Mouse (Mus musculus) hindbrain, embryonic 16.5 days (tissue): Measurements from ENCODE around the gene Lgals4. TPM values are rescaled to one million over a fixed set of nuclear protein-coding genes. Genes with fewer than 3 reads are reported as not detected.

Experiments used
- ATAC-seq: fragments of 200-750 bp; cut with Nextera tagmentation; 2 replicates; pipeline ENCODE4 v1.8.0; 2017; ENCODE audit warnings: moderate TSS enrichment, moderate library complexity
- H3K27ac ChIP-seq: fragments of 300-500 bp; sonication (generic); 2 replicates; pipeline ENCODE4 v1.5.1; 2014; ENCODE audit warnings: low read depth, mild to moderate bottlenecking, control low read depth, low read length, moderate library complexity
- H3K27me3 ChIP-seq: fragments of 300-500 bp; sonication (generic); replicated peaks from 2 replicates; pipeline ENCODE4 v1.6.1; 2014; ENCODE audit warnings: low read length; ENCODE audit not compliant: control insufficient read depth, insufficient read depth
- H3K36me3 ChIP-seq: fragments of 300-500 bp; sonication (generic); 2 replicates; pipeline ENCODE4 v1.6.1; 2014; ENCODE audit warnings: mild to moderate bottlenecking, low read length, moderate library complexity, mixed read lengths; ENCODE audit not compliant: control insufficient read depth, insufficient read depth
- H3K4me1 ChIP-seq: fragments of 300-500 bp; sonication (generic); 2 replicates; pipeline ENCODE4 v1.6.1; 2014; ENCODE audit warnings: low read depth, low read length; ENCODE audit not compliant: control insufficient read depth, insufficient read depth
- H3K4me2 ChIP-seq: fragments of 300-500 bp; sonication (generic); 2 replicates; pipeline ENCODE4 v1.6.1; 2014; ENCODE audit warnings: mild to moderate bottlenecking, low read length, control low read depth, moderate library complexity
- H3K4me3 ChIP-seq: fragments of 300-500 bp; sonication (generic); 2 replicates; pipeline ENCODE4 v1.5.1; 2014; ENCODE audit warnings: mild to moderate bottlenecking, low read length, control low read depth, moderate library complexity
- H3K9ac ChIP-seq: fragments of 300-500 bp; sonication (generic); 2 replicates; pipeline ENCODE4 v1.6.1; 2014; ENCODE audit warnings: low read depth, mild to moderate bottlenecking, control low read depth, low read length, moderate library complexity
- H3K9me3 ChIP-seq: fragments of 300-500 bp; sonication (generic); 2 replicates; pipeline ENCODE4 v1.6.1; 2014; ENCODE audit warnings: mild to moderate bottlenecking, low read length, moderate library complexity; ENCODE audit not compliant: control insufficient read depth
- WGBS: fragments of 180-500 bp; shearing (Covaris S2); extraction: QIAGEN DNeasy Blood & Tissue Kit; methylation state at CpG from one replicate; pipeline ENCODE4 v1.1.7; 2014; 5-methylcytosine and 5-hydroxymethylcytosine counted together
- polyA plus RNA-seq: library from polyadenylated mRNA; unstranded; fragments of >200 nt; fragmentation: Nextera tagmentation; extraction: Ambion mirVana; gene quantifications from 2 replicates; pipeline ENCODE4 v1.2.1, GENCODE M21; 2015

Gene Lgals4
- polyA plus RNA-seq, 1 experiment from 2014 or later, result 5.3 TPM

DNA sequence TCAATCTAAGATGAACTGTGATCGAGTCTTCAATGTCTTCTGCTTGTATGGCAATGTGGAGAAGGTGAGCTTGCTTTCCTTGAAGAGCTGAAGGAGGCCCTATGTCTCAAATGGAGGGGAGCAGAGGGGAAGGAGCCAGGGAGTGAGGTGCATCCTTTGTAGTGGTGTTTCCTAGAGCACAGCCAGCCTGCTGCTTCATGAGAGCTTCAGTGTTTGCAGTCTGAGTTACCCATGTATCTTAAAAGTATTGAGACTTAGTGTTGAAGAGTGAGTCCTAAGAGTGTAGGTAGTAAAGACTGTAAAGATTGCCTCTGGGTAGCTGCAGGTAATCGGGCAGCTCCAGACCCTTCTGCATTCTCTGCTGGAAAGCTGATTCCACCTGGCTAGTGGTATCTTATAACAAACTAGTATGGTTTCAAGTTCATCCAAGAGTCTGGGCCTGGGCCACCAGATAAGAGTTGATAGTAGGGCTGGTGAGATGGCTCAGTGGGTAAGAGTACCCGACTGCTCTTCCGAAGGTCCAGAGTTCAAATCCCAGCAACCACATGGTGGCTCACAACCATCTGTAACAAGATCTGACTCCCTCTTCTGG is 14.7 kb upstream of the Lgals4 start:
- 85% methylated on average over 4 of the region's 4 CpGs for WGBS
- no peak overlapping the region for H3K27ac ChIP-seq
- H3K9ac ChIP-seq, result no peak overlapping the region

DNA sequence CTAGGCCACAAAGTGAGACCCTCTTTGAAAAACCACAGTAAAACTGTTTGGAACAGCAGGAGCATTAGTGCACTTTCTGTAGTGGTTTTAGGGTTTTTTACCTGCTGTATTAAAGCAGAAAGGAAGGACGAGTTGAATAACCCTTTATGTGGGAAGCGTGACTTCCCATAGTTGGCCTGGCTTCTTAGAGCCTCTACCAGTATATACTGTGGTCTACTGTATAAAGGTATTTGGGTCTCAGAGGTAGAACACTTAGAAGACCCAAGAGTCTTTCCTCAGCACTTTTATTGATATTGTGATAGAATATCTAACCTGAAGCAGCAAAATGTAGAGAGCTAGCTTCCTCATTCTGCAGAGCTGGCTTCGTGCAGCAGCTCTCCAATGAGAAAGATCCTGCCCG is 14.1 kb upstream of the Lgals4 start:
- H3K4me1 ChIP-seq, result peaks cover 15% of the 10 kb centered on the region
- no peak overlapping the region for H3K4me2 ChIP-seq
- no peak overlapping the region for H3K4me3 ChIP-seq
- H3K9ac ChIP-seq, result no peak overlapping the region
- peaks cover 71% of the 10 kb centered on the region for H3K36me3 ChIP-seq
- 66% methylated on average over 4 of the region's 4 CpGs for WGBS
- no peaks in the 10 kb centered on the region for H3K9me3 ChIP-seq
- no peaks in the 10 kb centered on the region for H3K27me3 ChIP-seq
- no peak for ATAC-seq
- no peak overlapping the region for H3K27ac ChIP-seq

More for the DNA sequence above, 14.7 kb upstream of the Lgals4 start:
- H3K4me1 ChIP-seq, result peaks cover 12% of the 10 kb centered on the region
- H3K4me3 ChIP-seq, result no peak overlapping the region
- H3K4me2 ChIP-seq, result no peak overlapping the region
- H3K36me3 ChIP-seq, result peaks cover 76% of the 10 kb centered on the region
- H3K27me3 ChIP-seq, result no peaks in the 10 kb centered on the region
- H3K9me3 ChIP-seq, result no peaks in the 10 kb centered on the region
- ATAC-seq, result no peak

DNA sequence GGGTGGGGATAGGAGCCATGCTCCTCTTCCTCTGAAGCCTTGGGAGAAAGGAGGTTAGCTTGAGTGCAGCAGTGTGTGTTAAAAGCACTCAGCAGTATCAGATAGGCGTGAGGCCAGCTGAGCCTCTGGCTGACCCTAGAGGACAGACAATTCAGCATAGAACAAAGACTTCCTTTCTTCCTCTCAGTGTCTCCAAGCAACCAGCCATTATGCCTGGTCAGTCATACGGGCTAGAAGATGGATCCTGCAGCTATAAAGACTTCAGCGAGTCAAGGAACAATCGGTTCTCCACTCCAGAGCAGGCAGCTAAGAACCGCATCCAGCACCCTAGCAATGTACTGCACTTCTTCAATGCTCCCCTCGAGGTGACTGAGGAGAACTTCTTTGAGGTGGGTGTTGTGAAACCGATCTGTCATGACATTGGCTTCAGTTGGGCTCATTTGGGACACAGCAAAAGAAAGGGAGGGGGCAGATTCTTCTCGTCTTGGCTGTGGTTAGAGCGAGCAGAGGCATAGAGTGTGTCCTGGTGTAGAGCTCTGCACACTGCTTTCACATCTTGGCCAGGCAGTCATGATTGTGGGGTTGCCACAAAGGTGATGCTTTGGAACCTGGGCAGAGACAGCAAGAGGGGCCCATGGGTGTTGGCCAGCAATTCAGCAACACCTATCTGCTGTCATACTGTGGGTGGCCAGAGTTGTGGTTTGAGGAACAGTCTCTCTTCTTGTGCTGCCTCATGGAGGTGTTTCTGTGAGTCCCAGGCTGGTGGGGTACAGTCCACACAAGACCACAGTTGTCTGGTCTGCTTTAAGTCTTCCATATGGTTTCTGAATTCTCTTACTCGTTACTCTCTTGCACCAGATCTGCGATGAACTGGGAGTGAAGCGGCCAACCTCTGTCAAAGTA is 13.0 kb upstream of the Lgals4 start:
- H3K36me3 ChIP-seq, result peaks cover 60% of the 10 kb centered on the region
- ATAC-seq, result no peak; the same call in 1 of the 2 replicates

DNA sequence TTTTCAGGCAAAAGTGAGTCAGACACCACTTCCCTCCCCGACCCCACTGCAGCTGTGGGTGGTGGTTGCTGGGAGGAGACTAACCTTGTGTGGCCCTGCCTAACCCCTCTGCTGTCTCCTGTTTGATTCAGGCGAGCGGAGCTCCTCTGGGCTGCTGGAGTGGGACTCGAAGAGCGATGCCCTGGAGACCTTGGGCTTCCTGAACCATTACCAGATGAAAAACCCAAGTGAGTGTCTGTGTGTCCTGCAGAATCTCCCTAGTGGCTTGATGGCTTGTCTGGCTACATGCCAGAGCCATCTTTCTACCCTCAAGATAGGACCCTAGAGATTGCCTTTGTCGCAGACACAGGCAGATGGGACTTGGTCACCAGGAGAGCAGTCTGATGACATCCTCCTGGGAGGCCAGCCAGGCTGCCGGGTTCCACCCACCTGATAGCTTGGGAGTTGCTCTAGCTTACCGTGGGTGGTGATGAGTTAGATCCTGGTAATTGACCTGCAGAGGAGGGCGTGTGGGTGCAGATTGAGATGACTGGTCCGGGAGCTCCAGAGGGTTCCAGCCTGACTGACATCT is 12.3 kb upstream of the Lgals4 start:
- peaks cover 23% of the 10 kb centered on the region for H3K4me1 ChIP-seq
- H3K4me2 ChIP-seq, result no peak overlapping the region
- ATAC-seq, result no peak
- no peaks in the 10 kb centered on the region for H3K9me3 ChIP-seq
- peaks cover 53% of the 10 kb centered on the region for H3K36me3 ChIP-seq
- 50% methylated on average over 10 of the region's 10 CpGs for WGBS
- no peak overlapping the region for H3K9ac ChIP-seq
- no peaks in the 10 kb centered on the region for H3K27me3 ChIP-seq
- no peak overlapping the region for H3K4me3 ChIP-seq
- H3K27ac ChIP-seq, result no peak overlapping the region

More for the DNA sequence above, 13.0 kb upstream of the Lgals4 start:
- WGBS, result 36% methylated on average over 12 of the region's 12 CpGs
- no peak overlapping the region for H3K4me2 ChIP-seq
- no peak overlapping the region for H3K27ac ChIP-seq
- no peaks in the 10 kb centered on the region for H3K27me3 ChIP-seq
- no peak overlapping the region for H3K9ac ChIP-seq
- H3K4me1 ChIP-seq, result peaks cover 18% of the 10 kb centered on the region
- no peaks in the 10 kb centered on the region for H3K9me3 ChIP-seq
- H3K4me3 ChIP-seq, result no peak overlapping the region

DNA sequence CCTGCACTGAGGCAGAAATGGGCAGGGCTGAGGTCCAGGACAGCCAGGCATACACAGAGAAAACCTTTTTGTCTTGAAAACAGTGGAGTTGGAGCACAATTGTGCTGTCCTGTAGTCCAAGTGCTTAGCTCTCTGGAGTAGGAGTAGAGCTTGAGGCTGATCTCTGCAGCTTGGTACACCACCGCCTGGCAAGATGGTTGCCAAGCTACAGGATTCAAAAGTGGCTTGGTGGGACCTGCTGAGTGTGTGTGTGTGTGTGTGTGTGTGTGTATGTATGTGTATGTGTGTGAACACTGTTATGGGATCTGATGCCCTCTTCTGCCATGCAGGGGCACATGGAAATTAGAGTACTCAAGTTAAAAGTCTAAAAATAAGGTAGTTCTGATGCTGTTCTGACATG is 11.1 kb upstream of the Lgals4 start:
- Histone ChIP-seq H3K4me1 (peaks cover 18% of the 10 kb centered on the region), H3K4me2 (no peak overlapping the region), H3K9ac (no peak overlapping the region), H3K4me3 (no peak overlapping the region), H3K36me3 (peaks cover 46% of the 10 kb centered on the region), H3K9me3 (no peaks in the 10 kb centered on the region), H3K27ac (no peak overlapping the region), H3K27me3 (no peaks in the 10 kb centered on the region)
- ATAC-seq, result no peak
- WGBS, result 64% methylated on average over 1 of the region's 1 CpGs

DNA sequence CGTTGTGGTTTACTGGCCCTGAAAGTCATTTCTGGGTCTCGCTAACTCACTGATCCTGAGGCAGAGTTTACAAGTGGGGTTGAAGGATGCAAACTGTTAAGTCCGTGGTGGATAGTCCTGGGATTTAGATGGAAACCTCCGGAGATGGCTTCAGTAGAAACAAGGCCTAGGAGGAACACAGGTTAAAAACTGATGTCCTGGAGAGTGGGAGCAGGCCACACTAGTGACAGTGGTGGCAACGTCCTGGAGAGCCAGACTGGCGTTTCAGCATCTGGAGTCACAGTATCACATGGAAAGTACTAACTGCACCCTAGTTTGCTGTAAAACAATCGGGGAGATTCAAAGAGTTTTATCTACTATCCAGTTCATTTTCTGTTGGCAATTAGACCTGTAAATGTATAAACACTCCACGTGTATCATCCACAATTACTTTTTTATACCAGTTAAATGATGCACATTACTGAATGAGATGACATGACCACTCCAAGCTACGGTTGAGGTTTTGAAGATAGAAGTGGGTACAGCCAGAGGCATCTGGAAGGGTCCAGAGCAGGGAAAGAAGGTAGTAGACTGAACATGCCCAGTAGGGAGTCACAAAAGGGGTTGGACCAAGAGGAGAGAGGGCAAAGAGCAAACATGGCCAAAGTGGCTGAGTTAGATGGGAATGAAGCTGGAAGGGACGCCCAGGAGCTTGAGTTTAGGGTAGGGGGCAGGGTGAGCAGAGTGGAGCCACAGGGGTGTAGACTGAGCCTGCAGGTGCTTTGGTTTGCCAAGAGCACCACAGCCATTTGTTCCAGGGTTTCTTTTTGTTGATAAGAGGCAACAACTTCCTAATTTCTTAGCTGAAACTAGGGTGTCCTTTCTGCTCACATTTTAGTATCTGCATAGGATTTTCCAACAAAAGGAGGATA is 10.4 kb upstream of the Lgals4 start:
- Histone ChIP-seq H3K9me3 (no peaks in the 10 kb centered on the region), H3K27ac (peak overlapping the region; percentile 44; the same call in 1 of the 2 replicates), H3K4me3 (no peak overlapping the region), H3K27me3 (no peaks in the 10 kb centered on the region), H3K36me3 (peaks cover 40% of the 10 kb centered on the region), H3K4me1 (peaks cover 18% of the 10 kb centered on the region), H3K4me2 (no peak overlapping the region), H3K9ac (no peak overlapping the region)
- 54% methylated on average over 10 of the region's 10 CpGs for WGBS
- no peak for ATAC-seq

DNA sequence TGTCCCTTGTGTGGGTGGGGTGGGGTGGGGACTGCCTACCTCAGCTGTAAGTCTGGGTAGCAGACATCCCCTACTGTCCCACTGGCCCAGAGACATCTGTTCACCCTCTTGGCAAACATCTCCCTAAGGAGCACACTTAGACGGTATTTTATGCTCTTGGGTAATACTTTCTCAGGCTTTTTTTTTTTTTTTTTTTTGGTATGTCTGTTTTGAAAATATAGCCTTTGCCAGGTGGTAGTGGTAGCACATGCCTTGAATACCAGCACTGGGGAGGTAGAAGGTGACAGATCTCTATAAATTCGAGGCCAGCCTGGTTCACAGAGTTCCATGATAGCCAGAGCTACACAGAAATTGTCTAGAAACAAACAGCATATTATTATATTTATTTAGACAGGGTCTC is 9.7 kb upstream of the Lgals4 start:
- H3K27me3 ChIP-seq, result no peaks in the 10 kb centered on the region
- 41% methylated on average over 2 of the region's 2 CpGs for WGBS
- no peak overlapping the region for H3K4me2 ChIP-seq
- ATAC-seq, result no peak
- H3K9me3 ChIP-seq, result no peaks in the 10 kb centered on the region
- no peak overlapping the region for H3K27ac ChIP-seq
- no peak overlapping the region for H3K4me3 ChIP-seq
- H3K4me1 ChIP-seq, result peaks cover 18% of the 10 kb centered on the region
- no peak overlapping the region for H3K9ac ChIP-seq
- H3K36me3 ChIP-seq, result peaks cover 33% of the 10 kb centered on the region

DNA sequence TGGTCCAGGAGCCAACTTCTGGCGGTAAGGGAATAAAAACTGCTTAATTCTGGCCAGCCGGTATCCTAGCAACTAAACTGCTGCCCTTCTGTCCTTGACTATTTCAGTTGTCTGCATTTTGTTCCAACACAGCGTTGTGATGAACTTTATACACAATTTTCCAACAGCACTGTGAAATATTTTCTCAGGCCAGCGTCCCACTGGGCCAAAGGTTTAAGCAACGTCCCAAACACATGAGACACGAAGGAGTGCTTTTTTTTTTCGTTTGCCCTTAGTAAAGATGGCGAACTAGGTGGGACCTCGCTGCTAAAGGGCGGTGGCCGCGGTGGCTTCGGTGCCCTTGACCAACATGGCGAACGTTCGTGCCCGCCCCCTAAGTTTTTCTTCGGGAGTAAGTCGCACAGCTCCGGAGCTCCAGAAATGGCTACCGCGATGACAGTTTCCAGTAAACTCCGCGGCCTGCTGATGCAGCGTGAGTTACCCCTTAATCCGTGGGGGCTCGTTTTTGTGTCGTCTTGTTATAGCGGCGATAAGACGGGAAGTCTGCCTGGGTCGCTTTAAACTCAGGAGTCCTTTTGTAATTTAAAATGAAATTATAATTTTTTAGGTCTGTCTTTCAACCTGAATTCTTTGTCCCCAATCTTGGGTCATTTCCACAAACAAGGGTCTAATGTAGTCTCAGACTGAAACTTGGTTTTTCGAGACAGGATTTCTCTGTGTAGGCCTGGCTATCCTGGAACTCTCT is 8.5 kb upstream of the Lgals4 start, which contains the start of gene Ech1:
Gene Ech1 (plus strand): TSS at position 277 of the 745 bp plus-strand sequence.
- WGBS, result 2% methylated on average over 33 of the region's 33 CpGs
- H3K36me3 ChIP-seq, result peaks cover 29% of the 10 kb centered on the region
- H3K9ac ChIP-seq, result peak within 1 kb of the TSS; percentile 70
- H3K4me2 ChIP-seq, result peak within 1 kb of the TSS; percentile 62
- peak within 1 kb of the TSS; percentile 73 for H3K27ac ChIP-seq
- peaks cover 13% of the 10 kb centered on the region for H3K4me1 ChIP-seq
- peak; percentile 91 for ATAC-seq
- no peaks in the 10 kb centered on the region for H3K9me3 ChIP-seq
- H3K4me3 ChIP-seq, result peak within 1 kb of the TSS; percentile 52
- no peaks in the 10 kb centered on the region for H3K27me3 ChIP-seq
